Comparison of ENCODE assay signal across 24 mouse cellular contexts in genomic region chr2:94066540-94067135, GRCm38 (mm10). TPM values are rescaled to one million over a fixed set of nuclear protein-coding genes. Genes with fewer than 3 reads are reported as not detected.
DNase-seq lines count a peak whose midpoint lies in the region; ATAC-seq and TF ChIP-seq lines count a peak whose summit lies in the region.
"Had no signal": no experiment of that assay in that cellular context is flagged by ENCODE, and none has a peak within 500 bp of the region (broad histone marks: within the 10 kb centered on the region; RNA-seq: fewer than 3 reads in every experiment).

No protein-coding gene starts in this region.

- peaks cover 9% of the 10 kb centered on the region for H3K4me1 ChIP-seq in heart, embryonic 13.5 days
- no peaks in the 10 kb centered on the region for H3K4me1 ChIP-seq in heart, adult 2 months (ENCODE audit: control insufficient read depth, insufficient read depth, low read length)
- H3K4me1 ChIP-seq in kidney, postnatal 0 days (replicated peaks; ENCODE audit: insufficient read depth, low read length) = no peaks in the 10 kb centered on the region
- H3K4me1 ChIP-seq: embryonic facial prominence, embryonic 15.5 days; forebrain, embryonic 10.5 days; heart, embryonic 15.5 days; hindbrain, embryonic 10.5 days had no signal

- WGBS in heart, embryonic 13.5 days = 47% methylated on average over 5 of the region's 5 CpGs
- WGBS in heart, adult 2 months = 71% methylated on average over 5 of the region's 5 CpGs
- 90% methylated on average over 5 of the region's 5 CpGs for WGBS in kidney, postnatal 0 days

- no peak for TF ChIP-seq POLR2A in heart, adult 2 months (IDR thresholded peaks at IDR 0.05; ENCODE audit: insufficient read depth, low read depth, low read length)

- no peak for ATAC-seq in heart, embryonic 13.5 days (ENCODE audit: extremely low read depth, insufficient number of reproducible peaks, low FRiP score, low TSS enrichment)
- no peak for ATAC-seq in kidney, postnatal 0 days (replicated peaks; ENCODE audit: low FRiP score, low read depth)
- ATAC-seq: activated CD4-positive, CD25-positive, alpha-beta regulatory T cell, adult 4 months; forebrain, embryonic 14.5 days; Patski had no signal

- DNase-seq in heart, adult 2 months = no peak
- no peak for DNase-seq in kidney, postnatal 0 days (ENCODE audit: low spot score)
- DNase-seq in kidney, postnatal 25 days = no peak
- peak; percentile 88 for DNase-seq in Muller cell, postnatal 12 days (ENCODE audit: inconsistent ontology term)
- DNase-seq in retina, postnatal 1 day = peak; percentile 92
- DNase-seq in heart, postnatal 10 days = no peak
- DNase-seq: adrenal gland, postnatal 25 days; cerebellum, adult 18-20 months; cerebellum, adult 9-11 months; cerebellum, postnatal 36 days; gastrocnemius, postnatal 36 days; heart, adult 11 months had no signal

- H3K79me2 ChIP-seq in heart, adult 2 months (replicated peaks; ENCODE audit: control insufficient read depth, insufficient read depth, low read length) = no peaks in the 10 kb centered on the region

- no peak overlapping the region for H3K9ac ChIP-seq in heart, embryonic 13.5 days
- no peak overlapping the region for H3K9ac ChIP-seq in heart, adult 2 months (ENCODE audit: low read depth, low read length)
- no peak overlapping the region for H3K9ac ChIP-seq in kidney, postnatal 0 days (ENCODE audit: low read depth, low read length)
- H3K9ac ChIP-seq: embryonic facial prominence, embryonic 15.5 days; heart, embryonic 15.5 days; hindbrain, embryonic 14.5 days had no signal

- no peak overlapping the region for H3K4me2 ChIP-seq in heart, embryonic 13.5 days
- no peak overlapping the region for H3K4me2 ChIP-seq in kidney, postnatal 0 days (ENCODE audit: low read length)
- H3K4me2 ChIP-seq: embryonic facial prominence, embryonic 15.5 days; heart, embryonic 15.5 days; hindbrain, embryonic 14.5 days had no signal

- no peak overlapping the region for H3K4me3 ChIP-seq in heart, embryonic 13.5 days
- no peak overlapping the region for H3K4me3 ChIP-seq in heart, adult 2 months
- H3K4me3 ChIP-seq in kidney, postnatal 0 days (replicated peaks; ENCODE audit: low read depth, low read length) = no peak overlapping the region
- H3K4me3 ChIP-seq: embryonic facial prominence, embryonic 15.5 days; erythroblast, embryonic 14.5 days; forebrain, embryonic 10.5 days; heart, embryonic 10.5 days; heart, embryonic 15.5 days; hindbrain, embryonic 10.5 days had no signal

- TF ChIP-seq CTCF in heart, adult 2 months (IDR thresholded peaks at IDR 0.05) = no peak
- no peak for TF ChIP-seq CTCF in kidney, postnatal 0 days (IDR thresholded peaks at IDR 0.05; ENCODE audit: low read depth)

- intact Hi-C loops in heart, adult 2 months (cut with DNase I) = no loop called here
- intact Hi-C loops in heart, postnatal 10 days (cut with DNase I) = no loop called here

- 0 out of 2 replicates have a peak, but pooled peaks cover 7% of the 10 kb centered on the region for H3K36me3 ChIP-seq in heart, embryonic 13.5 days
- H3K36me3 ChIP-seq in heart, adult 2 months (ENCODE audit: control insufficient read depth, insufficient read depth, low read length) = no peaks in the 10 kb centered on the region
- H3K36me3 ChIP-seq in kidney, postnatal 0 days (ENCODE audit: insufficient read depth, low read length) = peaks cover 5% of the 10 kb centered on the region; the same call in 1 of the 2 replicates
- H3K36me3 ChIP-seq: embryonic facial prominence, embryonic 15.5 days; heart, embryonic 15.5 days had no signal

- 0 out of 2 replicates have a peak, but pooled peaks cover 5% of the 10 kb centered on the region for H3K9me3 ChIP-seq in heart, embryonic 13.5 days
- no peaks in the 10 kb centered on the region for H3K9me3 ChIP-seq in kidney, postnatal 0 days (replicated peaks; ENCODE audit: low read length)
- H3K9me3 ChIP-seq: embryonic facial prominence, embryonic 15.5 days; forebrain, embryonic 10.5 days; heart, embryonic 10.5 days; heart, embryonic 15.5 days; hindbrain, embryonic 10.5 days had no signal

- TF ChIP-seq EP300 in heart, adult 2 months (IDR thresholded peaks at IDR 0.05; ENCODE audit: insufficient read depth, low read depth, low read length) = no peak

- 0 out of 2 replicates have a peak overlapping the region, but pooled peaks have one; percentile 1 for H3K27ac ChIP-seq in heart, embryonic 13.5 days (replicated peaks)
- no peak overlapping the region for H3K27ac ChIP-seq in heart, adult 2 months
- 0 out of 2 replicates have a peak overlapping the region, but pooled peaks have one; percentile 13 for H3K27ac ChIP-seq in kidney, postnatal 0 days
- H3K27ac ChIP-seq: embryonic facial prominence, embryonic 15.5 days; forebrain, embryonic 10.5 days; heart, embryonic 10.5 days; heart, embryonic 15.5 days; hindbrain, embryonic 10.5 days; hindbrain, embryonic 14.5 days had no signal

- H3K27me3 ChIP-seq in heart, embryonic 13.5 days (replicated peaks) = no peaks in the 10 kb centered on the region
- no peaks in the 10 kb centered on the region for H3K27me3 ChIP-seq in heart, adult 2 months (ENCODE audit: control insufficient read depth, insufficient read depth, low read length)
- no peaks in the 10 kb centered on the region for H3K27me3 ChIP-seq in kidney, postnatal 0 days (ENCODE audit: insufficient read depth, low read length)
- H3K27me3 ChIP-seq: embryonic facial prominence, embryonic 15.5 days; heart, embryonic 15.5 days; Patski had no signal

RNA-seq across cellular contexts. Expression of gene Alkbh3, which starts 56.0 kb away (rescaled TPM):
- 63.6 and 64.9 TPM in 2 replicates for polyA plus RNA-seq in heart, embryonic 13.5 days (2015; fragmentation: Nextera tagmentation; extraction: Ambion mirVana)
- total RNA-seq in heart, adult 2 months (2021) = 10 to 100 TPM; 47.5 to 53.5 TPM
- 54.3 and 73.2 TPM in 2 replicates for polyA plus RNA-seq in heart, adult 2 months (2012; rRNA removed)
- 74.9 and 75.0 TPM in 2 replicates for polyA plus RNA-seq in kidney, postnatal 0 days (2015; fragmentation: Nextera tagmentation; extraction: Ambion mirVana)
- 10 to 100 TPM; 70.0 to 78.2 TPM for total RNA-seq in heart, postnatal 10 days (2021)
- total RNA-seq: MEL had no signal

Comparison
In these comparisons a context has a peak if more than half of its experiments do, and no peak if none do; other contexts are left out.
1. DNase-seq: peak in Muller cell, postnatal 12 days (single experiment) and retina, postnatal 1 day (single experiment); none in heart, adult 2 months (0 of 2), kidney, postnatal 0 days (single experiment), kidney, postnatal 25 days (0 of 2) and heart, postnatal 10 days (0 of 2).